Mouse (Mus musculus): ENCODE results near the gene Arf5.

- TF ChIP-seq POLR2A (IDR thresholded peaks at IDR 0.05; ENCODE audit: extremely low read depth, insufficient read depth, low read length) = no peak
- no peak for TF ChIP-seq CTCF (IDR thresholded peaks at IDR 0.05; ENCODE audit: low read depth, low read length)
Observed at GRCm38 (mm10) chr6:28420865-28421264, 2.5 kb upstream of the Arf5 start.
